Mouse (Mus musculus) c-Kit-positive CD71-negative TER-119-negative erythroid progenitor cells, embryonic 14.5 days (primary cell): ENCODE measurements at regions not wholly inside any gene's neighbourhood (a gene's known extent, or its start where the extent isn't known, plus 50 kb on each side); places are given as distances from the start of the nearest gene placed in this dataset.
"Not testable (repeated sequence)": the region's sequence is repeated elsewhere in the genome, so short reads cannot be mapped to it uniquely, and the experiment has no call there.

Experiments
- DNase-seq: peaks from one replicate; pipeline ENCODE4 v3.0.0-alpha.2; 2013; ENCODE audit warnings: low read depth

- DNase-seq, result peak; percentile 39
These were observed 140.2 kb downstream of the Pls3 start for GRCm38 (mm10) chrX:75734628-75735302.

- not testable (repeated sequence) for DNase-seq
These were observed 141.3 kb downstream of the Pls3 start for GRCm38 (mm10) chrX:75733651-75734050.

- DNase-seq, result not testable (repeated sequence)
These were observed 145.2 kb downstream of the Pls3 start for GRCm38 (mm10) chrX:75729791-75730190.

GRCm38 (mm10) chrX:75728507-75728906, 146.5 kb downstream of the Pls3 start:
- no peak for DNase-seq

GRCm38 (mm10) chrX:75723542-75723941, 145.5 kb upstream of the Rab39b start:
- DNase-seq, result not testable (repeated sequence)

- no peak for DNase-seq
These were observed 121.9 kb upstream of the Rab39b start for GRCm38 (mm10) chrX:75699949-75700348.

GRCm38 (mm10) chrX:75675271-75675670, 97.2 kb upstream of the Rab39b start:
- DNase-seq, result not testable (repeated sequence)

GRCm38 (mm10) chrX:75673920-75674665, 96.1 kb upstream of the Rab39b start:
- DNase-seq, result peak; percentile 91

GRCm38 (mm10) chrX:75673586-75673919, 95.5 kb upstream of the Rab39b start:
- DNase-seq, result no peak

- DNase-seq, result no peak
These were observed 94.9 kb upstream of the Rab39b start for GRCm38 (mm10) chrX:75672976-75673375.

GRCm38 (mm10) chrX:75667636-75668035, 89.6 kb upstream of the Rab39b start:
- DNase-seq, result no peak

- DNase-seq, result no peak
These were observed 65.4 kb upstream of the Rab39b start for GRCm38 (mm10) chrX:75643402-75643801.
